Mouse (Mus musculus) CD4-positive naive resting alpha-beta T cell, adult 76 days (primary cell): ENCODE measurements around the gene Pmfbp1. TPM values are rescaled to one million over a fixed set of nuclear protein-coding genes. Genes with fewer than 3 reads are reported as not detected.

Experiments
- total RNA-seq: library from RNA; stranded (reverse); gene quantifications from one replicate; pipeline ENCODE4 v1.2.4, GENCODE M21; 2023

Pmfbp1 gene
- total RNA-seq = not detected

DNA sequence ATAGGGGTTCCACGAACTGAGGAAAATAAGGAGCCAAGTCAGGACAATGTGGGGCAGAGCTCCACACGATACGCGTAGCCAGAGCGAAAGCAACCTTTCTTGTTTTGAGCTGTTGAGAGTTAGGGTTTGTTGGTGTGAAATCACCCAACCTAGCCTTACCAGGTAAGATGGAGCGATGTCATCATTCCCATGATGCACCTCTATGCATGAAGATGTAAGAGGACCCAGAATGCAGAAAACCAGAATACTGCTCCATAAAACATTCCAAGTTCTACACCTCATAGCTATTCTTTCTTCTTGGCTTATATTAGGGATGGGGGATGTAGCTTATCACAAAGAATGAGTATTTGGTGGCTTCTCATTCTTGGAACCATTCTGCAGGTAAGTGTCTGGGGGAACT lies at the start of gene Pmfbp1:
Gene Pmfbp1, plus strand, starts transcription at position 301 of the 400 bp plus-strand sequence.

DNA sequence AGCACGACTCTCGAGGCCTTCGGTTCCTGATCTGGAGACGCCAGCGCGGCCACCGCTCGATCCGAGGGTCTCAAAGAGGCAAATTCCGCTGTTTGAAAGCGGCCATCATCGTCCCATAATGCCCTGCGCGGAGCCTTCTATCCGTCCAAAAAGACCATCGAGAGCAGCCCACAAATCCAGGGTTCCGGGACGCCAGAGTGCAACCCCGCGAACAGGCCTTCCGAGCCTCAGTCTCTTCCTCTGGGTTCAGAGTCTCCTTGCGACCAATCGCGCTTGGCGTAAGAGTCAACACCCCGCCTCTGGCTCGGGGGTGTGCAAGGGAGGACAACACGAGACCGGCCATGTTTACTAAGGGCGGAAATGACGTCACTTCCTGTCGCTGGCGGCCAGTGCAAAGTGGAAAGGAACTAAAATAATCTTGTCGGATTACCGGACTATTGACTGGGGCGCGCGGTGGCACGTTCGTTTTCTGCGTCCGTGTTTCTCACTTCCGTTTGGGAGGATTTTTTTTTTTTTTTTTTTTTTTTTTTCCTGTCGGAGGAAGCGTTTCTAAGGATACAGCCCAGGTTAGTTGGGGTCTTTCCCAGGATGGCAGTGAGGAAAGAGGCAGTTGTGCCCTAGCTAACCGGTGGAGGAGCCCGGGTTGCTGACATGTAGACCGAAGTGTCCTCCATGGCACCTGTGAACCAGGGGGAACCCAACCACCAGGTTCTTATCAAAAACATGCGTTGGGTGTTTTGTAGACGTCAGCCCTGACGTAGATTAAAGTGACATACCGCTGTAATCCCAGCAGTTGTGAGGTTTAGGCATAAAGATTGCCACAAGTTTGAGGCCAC lies 71.9 kb downstream of the Pmfbp1 start, which contains the start of the genes Dhx38 and Txnl4b:
Gene Dhx38, minus strand, starts transcription at position 364 of the 836 bp plus-strand sequence.
Gene Txnl4b, plus strand, starts transcription at position 395 of the 836 bp plus-strand sequence.

DNA sequence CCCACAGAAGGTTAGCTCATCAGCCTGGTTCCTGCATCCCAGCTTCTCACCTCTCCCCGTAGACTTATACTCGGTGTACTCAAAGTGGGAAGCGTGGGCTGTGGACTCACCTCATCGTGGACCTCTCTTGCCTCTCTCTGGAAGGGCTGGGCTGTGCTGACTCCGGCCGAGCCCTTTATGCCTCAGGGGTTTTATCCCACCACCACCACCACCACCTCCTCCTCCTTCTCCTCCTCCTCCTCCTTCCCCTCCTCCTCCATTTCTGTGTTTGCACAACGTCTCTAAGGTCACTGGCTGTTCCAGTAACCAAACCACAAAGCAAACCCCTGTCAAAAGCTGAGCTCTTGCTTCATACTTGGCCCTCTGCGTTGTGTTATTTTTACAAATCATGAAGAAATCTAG lies 85.1 kb downstream of the Pmfbp1 start, which contains the start of gene Hp:
Gene Hp, minus strand, starts transcription at position 273 of the 402 bp plus-strand sequence.

Other genes with a start within 250 kb of the Pmfbp1 start
- gene Dhx38, start 71.8 kb downstream of the Pmfbp1 start, total RNA-seq = 89.8 TPM
- 4.1 TPM for gene Txnl4b, start 71.9 kb downstream of the Pmfbp1 start, total RNA-seq
- 0.56 TPM for gene Hp, start 85.1 kb downstream of the Pmfbp1 start, total RNA-seq
- 24.1 TPM for gene Dhodh, start 114.6 kb downstream of the Pmfbp1 start, total RNA-seq
- 1.6 TPM for gene Pkd1l3, start 120.5 kb downstream of the Pmfbp1 start, total RNA-seq
- gene Ist1, start 199.2 kb downstream of the Pmfbp1 start, total RNA-seq = 90.5 TPM
- 3.8 TPM for gene Zfp821, start 211.5 kb downstream of the Pmfbp1 start, total RNA-seq
- 27.2 TPM for gene Atxn1l, start 243.7 kb downstream of the Pmfbp1 start, total RNA-seq